ENCODE assay signal across 23 mouse cellular contexts in genomic region chr2:73058344-73058743, GRCm38 (mm10).
DNase-seq lines count a peak whose midpoint lies in the region; ATAC-seq and TF ChIP-seq lines count a peak whose summit lies in the region.
"Had no signal": no experiment of that assay in that cellular context is flagged by ENCODE, and none has a peak within 500 bp of the region (broad histone marks: within the 10 kb centered on the region; RNA-seq: fewer than 3 reads in every experiment).

No protein-coding gene starts in this region.

- no peak for TF ChIP-seq EP300 in liver, postnatal 0 days (IDR thresholded peaks at IDR 0.05; ENCODE audit: low read depth)

- H3K4me3 ChIP-seq in erythroblast, embryonic 14.5 days (replicated peaks): peak overlapping the region; percentile 35
- peak overlapping the region; percentile 18; the same call in 1 of the 2 replicates for H3K4me3 ChIP-seq in liver, embryonic 16.5 days (ENCODE audit: low read depth, low read length)
- H3K4me3 ChIP-seq in liver, embryonic 11.5 days (ENCODE audit: low read depth, low read length): no peak overlapping the region
- no peak overlapping the region for H3K4me3 ChIP-seq in liver, postnatal 0 days (ENCODE audit: low read depth, low read length)
- H3K4me3 ChIP-seq in forebrain, embryonic 11.5 days (ENCODE audit: low read depth, low read length): no peak overlapping the region
- H3K4me3 ChIP-seq: embryonic facial prominence, embryonic 10.5 days; forebrain, embryonic 13.5 days; gastrocnemius, adult 2 months; heart, embryonic 10.5 days; hindbrain, embryonic 12.5 days had no signal

- no peak for DNase-seq in liver, embryonic 11.5 days (ENCODE audit: low spot score)
- no peak for DNase-seq in liver, postnatal 0 days
- DNase-seq in urinary bladder, postnatal 10 days (ENCODE audit: low spot score): no peak
- no peak for DNase-seq in forebrain, embryonic 11.5 days (ENCODE audit: low spot score)
- DNase-seq: adrenal gland, postnatal 25 days; B cell, adult 2 months; cerebellum, adult 2 months; cerebellum, postnatal 10 days; forebrain, postnatal 0 days; gastrocnemius, adult 2 months; gastrocnemius, postnatal 25 days; heart, postnatal 10 days; heart, postnatal 4 days had no signal

- H3K27me3 ChIP-seq in erythroblast, embryonic 14.5 days (ENCODE audit: control insufficient read depth): peaks cover 17% of the 10 kb centered on the region
- no peaks in the 10 kb centered on the region for H3K27me3 ChIP-seq in liver, embryonic 16.5 days (ENCODE audit: control insufficient read depth, insufficient read depth, low read depth, low read length)
- H3K27me3 ChIP-seq in liver, embryonic 11.5 days (replicated peaks; ENCODE audit: control insufficient read depth, insufficient read depth, low read length): no peaks in the 10 kb centered on the region
- H3K27me3 ChIP-seq in liver, postnatal 0 days (ENCODE audit: insufficient read depth, low read length): no peaks in the 10 kb centered on the region
- H3K27me3 ChIP-seq in forebrain, embryonic 11.5 days (ENCODE audit: control insufficient read depth, insufficient read depth, low read length): no peaks in the 10 kb centered on the region
- H3K27me3 ChIP-seq: forebrain, embryonic 13.5 days had no signal

- H3K27ac ChIP-seq in liver, embryonic 16.5 days (ENCODE audit: low read length): no peak overlapping the region
- H3K27ac ChIP-seq in liver, embryonic 11.5 days (ENCODE audit: low read depth, low read length): no peak overlapping the region
- no peak overlapping the region for H3K27ac ChIP-seq in liver, postnatal 0 days (ENCODE audit: low read depth)
- no peak overlapping the region for H3K27ac ChIP-seq in forebrain, embryonic 11.5 days (ENCODE audit: low read depth, low read length)
- H3K27ac ChIP-seq: embryonic facial prominence, embryonic 10.5 days; forebrain, embryonic 13.5 days; gastrocnemius, adult 2 months; heart, embryonic 10.5 days; hindbrain, embryonic 12.5 days had no signal

- H3K4me1 ChIP-seq in erythroblast, embryonic 14.5 days (ENCODE audit: control insufficient read depth): peaks cover 35% of the 10 kb centered on the region
- peaks cover 21% of the 10 kb centered on the region for H3K4me1 ChIP-seq in liver, embryonic 16.5 days (ENCODE audit: control insufficient read depth, low read depth, low read length)
- 0 out of 2 replicates have a peak, but pooled peaks cover 2% of the 10 kb centered on the region for H3K4me1 ChIP-seq in liver, embryonic 11.5 days (replicated peaks; ENCODE audit: control insufficient read depth, insufficient read depth, low read length)
- peaks cover 32% of the 10 kb centered on the region for H3K4me1 ChIP-seq in liver, postnatal 0 days (ENCODE audit: insufficient read depth)
- no peaks in the 10 kb centered on the region for H3K4me1 ChIP-seq in forebrain, embryonic 11.5 days (replicated peaks; ENCODE audit: control insufficient read depth, insufficient read depth, low read length)
- H3K4me1 ChIP-seq: forebrain, embryonic 13.5 days; hindbrain, embryonic 12.5 days had no signal

- TF ChIP-seq CTCF in liver, postnatal 0 days (IDR thresholded peaks at IDR 0.05; ENCODE audit: low read depth): no peak

- no peak for ATAC-seq in erythroblast, adult 5-6 weeks (replicated peaks; ENCODE audit: low FRiP score, poor library complexity, severe bottlenecking)
- ATAC-seq in liver, embryonic 16.5 days (ENCODE audit: low read depth): no peak
- no peak for ATAC-seq in liver, embryonic 11.5 days (replicated peaks; ENCODE audit: low FRiP score)
- ATAC-seq in liver, postnatal 0 days: no peak
- ATAC-seq in forebrain, embryonic 11.5 days (replicated peaks; ENCODE audit: low FRiP score): no peak
- ATAC-seq: CD4-positive, CD25-positive, alpha-beta regulatory T cell, adult 4 months; forebrain, embryonic 13.5 days; forebrain, postnatal 0 days; hindbrain, embryonic 16.5 days had no signal

- H3K9ac ChIP-seq in liver, embryonic 16.5 days (ENCODE audit: low read depth, low read length): no peak overlapping the region
- H3K9ac ChIP-seq in liver, embryonic 11.5 days (ENCODE audit: low read depth, low read length): no peak overlapping the region
- H3K9ac ChIP-seq in liver, postnatal 0 days (replicated peaks): no peak overlapping the region
- H3K9ac ChIP-seq in forebrain, embryonic 11.5 days (ENCODE audit: low read length): no peak overlapping the region
- H3K9ac ChIP-seq: forebrain, embryonic 13.5 days; forebrain, postnatal 0 days; hindbrain, embryonic 12.5 days had no signal

- 84% methylated on average over 1 of the region's 1 CpGs for WGBS in liver, embryonic 16.5 days (ENCODE audit: insufficient replicate concordance)
- 82% methylated on average over 1 of the region's 1 CpGs for WGBS in liver, embryonic 11.5 days
- WGBS in liver, postnatal 0 days (ENCODE audit: insufficient replicate concordance): 60% methylated on average over 1 of the region's 1 CpGs
- 91% methylated on average over 1 of the region's 1 CpGs for WGBS in forebrain, embryonic 11.5 days

- peaks cover 3% of the 10 kb centered on the region for H3K9me3 ChIP-seq in erythroblast, embryonic 14.5 days (ENCODE audit: control insufficient read depth, low read length)
- no peaks in the 10 kb centered on the region for H3K9me3 ChIP-seq in liver, embryonic 16.5 days (replicated peaks; ENCODE audit: control insufficient read depth, low read length)
- no peaks in the 10 kb centered on the region for H3K9me3 ChIP-seq in liver, embryonic 11.5 days (ENCODE audit: control insufficient read depth, low read length)
- H3K9me3 ChIP-seq in liver, postnatal 0 days (ENCODE audit: low read length): no peaks in the 10 kb centered on the region
- H3K9me3 ChIP-seq in forebrain, embryonic 11.5 days (ENCODE audit: control insufficient read depth, low read length): no peaks in the 10 kb centered on the region
- H3K9me3 ChIP-seq: embryonic facial prominence, embryonic 10.5 days; forebrain, embryonic 13.5 days; heart, embryonic 10.5 days; hindbrain, embryonic 12.5 days had no signal

- H3K36me3 ChIP-seq in erythroblast, embryonic 14.5 days (ENCODE audit: control insufficient read depth): no peaks in the 10 kb centered on the region
- H3K36me3 ChIP-seq in liver, embryonic 16.5 days (ENCODE audit: control insufficient read depth, insufficient read depth): no peaks in the 10 kb centered on the region
- no peaks in the 10 kb centered on the region for H3K36me3 ChIP-seq in liver, embryonic 11.5 days (ENCODE audit: control insufficient read depth, insufficient read depth, low read length)
- no peaks in the 10 kb centered on the region for H3K36me3 ChIP-seq in liver, postnatal 0 days (replicated peaks; ENCODE audit: insufficient read depth, low read length)
- no peaks in the 10 kb centered on the region for H3K36me3 ChIP-seq in forebrain, embryonic 11.5 days (ENCODE audit: control insufficient read depth, insufficient read depth, low read length)
- H3K36me3 ChIP-seq: embryonic facial prominence, embryonic 10.5 days; G1E; heart, embryonic 10.5 days; hindbrain, embryonic 12.5 days had no signal

- peak overlapping the region; percentile 26; the same call in 1 of the 2 replicates for H3K4me2 ChIP-seq in liver, embryonic 16.5 days (ENCODE audit: low read depth, low read length)
- no peak overlapping the region for H3K4me2 ChIP-seq in liver, embryonic 11.5 days
- peak overlapping the region; percentile 6; the same call in 1 of the 2 replicates for H3K4me2 ChIP-seq in liver, postnatal 0 days (ENCODE audit: low read depth, low read length)
- no peak overlapping the region for H3K4me2 ChIP-seq in forebrain, embryonic 11.5 days (ENCODE audit: low read depth, low read length, severe bottlenecking)
- H3K4me2 ChIP-seq: forebrain, embryonic 13.5 days; hindbrain, embryonic 12.5 days had no signal

Comparison
In these comparisons a context has a peak if more than half of its experiments do, and no peak if none do; other contexts are left out.
1. H3K4me3 ChIP-seq: peak in erythroblast, embryonic 14.5 days (single experiment) and liver, embryonic 16.5 days (single experiment); none in liver, embryonic 11.5 days (single experiment), liver, postnatal 0 days (single experiment) and forebrain, embryonic 11.5 days (single experiment).
2. H3K4me2 ChIP-seq: peak in liver, embryonic 16.5 days (single experiment) and liver, postnatal 0 days (single experiment); none in liver, embryonic 11.5 days (single experiment) and forebrain, embryonic 11.5 days (single experiment).